ENCODE assay signal across 9 mouse cellular contexts in genomic region chr14:103778009-103778431, GRCm38 (mm10).
DNase-seq lines count a peak whose midpoint lies in the region; ATAC-seq and TF ChIP-seq lines count a peak whose summit lies in the region.
"Had no signal": no experiment of that assay in that cellular context is flagged by ENCODE, and none has a peak within 500 bp of the region (broad histone marks: within the 10 kb centered on the region; RNA-seq: fewer than 3 reads in every experiment).

No protein-coding gene starts in this region.

- peak overlapping the region; percentile 77 for H3K27ac ChIP-seq in forebrain, embryonic 14.5 days (ENCODE audit: low read depth, low read length)
- peak overlapping the region; percentile 71 for H3K27ac ChIP-seq in hindbrain, postnatal 0 days
- peak overlapping the region; percentile 79 for H3K27ac ChIP-seq in neural tube, embryonic 15.5 days (replicated peaks)
- H3K27ac ChIP-seq: liver, embryonic 13.5 days had no signal

- H3K4me3 ChIP-seq in forebrain, embryonic 14.5 days (ENCODE audit: low read depth, low read length): peak overlapping the region; percentile 8; the same call in 1 of the 2 replicates
- peak overlapping the region; percentile 23 for H3K4me3 ChIP-seq in hindbrain, postnatal 0 days (ENCODE audit: low read length)
- H3K4me3 ChIP-seq in neural tube, embryonic 15.5 days (replicated peaks): peak overlapping the region; percentile 32
- H3K4me3 ChIP-seq: liver, embryonic 13.5 days had no signal

- peak overlapping the region; percentile 46 for H3K4me2 ChIP-seq in forebrain, embryonic 14.5 days (ENCODE audit: low read length)
- H3K4me2 ChIP-seq in hindbrain, postnatal 0 days (ENCODE audit: low read depth, low read length): peak overlapping the region; percentile 56
- peak overlapping the region; percentile 62 for H3K4me2 ChIP-seq in neural tube, embryonic 15.5 days
- H3K4me2 ChIP-seq: liver, embryonic 13.5 days had no signal

- H3K27me3 ChIP-seq in forebrain, embryonic 14.5 days (replicated peaks; ENCODE audit: control insufficient read depth, insufficient read depth, low read length): no peaks in the 10 kb centered on the region
- H3K27me3 ChIP-seq in hindbrain, postnatal 0 days (ENCODE audit: insufficient read depth, low read length): no peaks in the 10 kb centered on the region
- H3K27me3 ChIP-seq in neural tube, embryonic 15.5 days (replicated peaks): no peaks in the 10 kb centered on the region
- H3K27me3 ChIP-seq: liver, embryonic 13.5 days had no signal

- H3K4me1 ChIP-seq in forebrain, embryonic 14.5 days (ENCODE audit: control insufficient read depth, insufficient read depth, low read length): peaks cover 15% of the 10 kb centered on the region; the same call in 1 of the 2 replicates
- peaks cover 7% of the 10 kb centered on the region; the same call in 1 of the 2 replicates for H3K4me1 ChIP-seq in hindbrain, postnatal 0 days (ENCODE audit: insufficient read depth, low read length)
- peaks cover 20% of the 10 kb centered on the region for H3K4me1 ChIP-seq in neural tube, embryonic 15.5 days
- H3K4me1 ChIP-seq: liver, embryonic 13.5 days had no signal

- no peak for TF ChIP-seq CTCF in hindbrain, postnatal 0 days (IDR thresholded peaks at IDR 0.05; ENCODE audit: low read depth)

- intact Hi-C loops in left cerebral cortex, postnatal 10 days (cut with DNase I): no loop called here

- peak; percentile 45 for DNase-seq in R1 (ENCODE audit: low read depth, low spot score)
- peak; percentile 11 for DNase-seq in cerebellum, adult 11 months
- DNase-seq in forebrain, embryonic 14.5 days (ENCODE audit: low spot score): peak; percentile 80
- peak; percentile 79 for DNase-seq in hindbrain, postnatal 0 days (ENCODE audit: low spot score)
- DNase-seq in left cerebral cortex, postnatal 10 days (ENCODE audit: extremely low spot score in 1 of 2, low spot score in 2 of 2): peak; percentile 38 to 60
- no peak for DNase-seq in B cell, adult 2 months
- no peak for DNase-seq in spleen, adult 18-20 months
- DNase-seq: liver, embryonic 13.5 days had no signal

- peak; percentile 75 for ATAC-seq in forebrain, embryonic 14.5 days
- peak; percentile 90 for ATAC-seq in hindbrain, postnatal 0 days
- ATAC-seq in neural tube, embryonic 15.5 days (ENCODE audit: low FRiP score): peak; percentile 89

- H3K9ac ChIP-seq in forebrain, embryonic 14.5 days (ENCODE audit: low read length): peak overlapping the region; percentile 26; the same call in 1 of the 2 replicates
- peak overlapping the region; percentile 25 for H3K9ac ChIP-seq in hindbrain, postnatal 0 days (replicated peaks; ENCODE audit: low read length)
- 0 out of 2 replicates have a peak overlapping the region, but pooled peaks have one; percentile 17 for H3K9ac ChIP-seq in neural tube, embryonic 15.5 days (replicated peaks)
- H3K9ac ChIP-seq: liver, embryonic 13.5 days had no signal

- H3K36me3 ChIP-seq in forebrain, embryonic 14.5 days (ENCODE audit: control insufficient read depth, insufficient read depth, low read length): no peaks in the 10 kb centered on the region
- H3K36me3 ChIP-seq in hindbrain, postnatal 0 days (ENCODE audit: insufficient read depth, low read length): no peaks in the 10 kb centered on the region
- H3K36me3 ChIP-seq in neural tube, embryonic 15.5 days: no peaks in the 10 kb centered on the region
- H3K36me3 ChIP-seq: liver, embryonic 13.5 days had no signal

- under 1% methylated on average over 12 of the region's 12 CpGs for WGBS in forebrain, embryonic 14.5 days
- 6% methylated on average over 12 of the region's 12 CpGs for WGBS in hindbrain, postnatal 0 days
- 5% methylated on average over 12 of the region's 12 CpGs for WGBS in neural tube, embryonic 15.5 days

- no peaks in the 10 kb centered on the region for H3K9me3 ChIP-seq in forebrain, embryonic 14.5 days (replicated peaks; ENCODE audit: control insufficient read depth, low read length)
- no peaks in the 10 kb centered on the region for H3K9me3 ChIP-seq in hindbrain, postnatal 0 days (ENCODE audit: low read length)
- H3K9me3 ChIP-seq in neural tube, embryonic 15.5 days (replicated peaks): no peaks in the 10 kb centered on the region
- H3K9me3 ChIP-seq: liver, embryonic 13.5 days had no signal

Comparison
In these comparisons a context has a peak if more than half of its experiments do, and no peak if none do; other contexts are left out.
1. DNase-seq: peak in R1 (single experiment), cerebellum, adult 11 months (single experiment), forebrain, embryonic 14.5 days (single experiment), hindbrain, postnatal 0 days (single experiment) and left cerebral cortex, postnatal 10 days (2 of 2); none in B cell, adult 2 months (0 of 2) and spleen, adult 18-20 months (0 of 2).
2. Peak in every context shown above with its lines, with median percentiles within 50 percentile points of each other: ATAC-seq, H3K27ac ChIP-seq, H3K4me2 ChIP-seq, H3K4me3 ChIP-seq and H3K9ac ChIP-seq.